Mouse (Mus musculus) cortical plate, adult 2 months (tissue): Measurements from ENCODE around the gene Fam78a. TPM values are rescaled to one million over a fixed set of nuclear protein-coding genes. Genes with fewer than 3 reads are reported as not detected.
"Not testable (repeated sequence)": the region's sequence is repeated elsewhere in the genome, so short reads cannot be mapped to it uniquely, and the experiment has no call there.

Experiments
- H3K27ac ChIP-seq: fragments of 200-500 bp; 2 replicates; pipeline ENCODE4 v1.5.1; 2012; ENCODE audit warnings: low read length, control low read depth, inconsistent platforms; ENCODE audit not compliant: insufficient read depth
- H3K4me1 ChIP-seq: fragments of 200-500 bp; 2 replicates; pipeline ENCODE4 v1.6.1; 2011; ENCODE audit warnings: low read length; ENCODE audit not compliant: control insufficient read depth, insufficient read depth
- H3K4me3 ChIP-seq: fragments of 200-500 bp; 2 replicates; pipeline ENCODE4 v1.5.1; 2011; ENCODE audit warnings: mild to moderate bottlenecking, low read length, control low read depth; ENCODE audit not compliant: insufficient read depth
- CTCF ChIP-seq: fragments of 200-500 bp; IDR thresholded peaks from 2 replicates; pipeline ENCODE4 v1.5.1; 2011; ENCODE audit warnings: mild to moderate bottlenecking, control low read depth, low read length; ENCODE audit not compliant: insufficient read depth; ENCODE audit errors: extremely low read depth
- POLR2A ChIP-seq: fragments of 200-500 bp; IDR thresholded peaks from 2 replicates; pipeline ENCODE4 v1.6.1; 2011; ENCODE audit warnings: mild to moderate bottlenecking, low read length, control low read depth; ENCODE audit not compliant: insufficient read depth; ENCODE audit errors: extremely low read depth
- polyA plus RNA-seq: library from polyadenylated mRNA; depleted of rRNA; stranded (reverse); fragments of >200 nt; gene quantifications from 2 replicates; pipeline ENCODE4 v1.2.3, GENCODE M21; 2012

Gene Fam78a
- polyA plus RNA-seq, 1 experiment = 3.2 TPM

DNA sequence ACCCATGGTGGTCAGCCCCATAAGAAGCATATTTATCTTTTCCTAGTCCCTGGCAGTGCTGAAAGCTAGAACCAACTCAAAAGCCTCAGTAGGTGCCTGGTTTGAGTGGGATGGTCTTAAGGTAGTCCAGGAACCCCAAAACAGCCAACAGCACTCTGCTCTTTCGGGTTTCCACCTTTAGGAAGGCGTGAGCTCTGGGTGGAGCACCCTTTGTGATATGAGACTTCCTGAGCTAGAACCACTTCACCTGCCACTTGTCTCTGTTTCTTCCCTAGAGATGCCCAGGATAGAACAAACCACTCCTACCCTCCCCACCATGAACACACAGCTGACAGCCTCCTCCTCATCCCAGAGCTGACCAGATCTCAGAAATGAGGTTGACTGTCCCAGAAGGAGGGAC, 27.3 kb downstream of the Fam78a start:
- H3K27ac ChIP-seq = no peak overlapping the region
- H3K4me3 ChIP-seq = no peak overlapping the region
- TF ChIP-seq CTCF (no peak), POLR2A (no peak)
- no peaks in the 10 kb centered on the region for H3K4me1 ChIP-seq

DNA sequence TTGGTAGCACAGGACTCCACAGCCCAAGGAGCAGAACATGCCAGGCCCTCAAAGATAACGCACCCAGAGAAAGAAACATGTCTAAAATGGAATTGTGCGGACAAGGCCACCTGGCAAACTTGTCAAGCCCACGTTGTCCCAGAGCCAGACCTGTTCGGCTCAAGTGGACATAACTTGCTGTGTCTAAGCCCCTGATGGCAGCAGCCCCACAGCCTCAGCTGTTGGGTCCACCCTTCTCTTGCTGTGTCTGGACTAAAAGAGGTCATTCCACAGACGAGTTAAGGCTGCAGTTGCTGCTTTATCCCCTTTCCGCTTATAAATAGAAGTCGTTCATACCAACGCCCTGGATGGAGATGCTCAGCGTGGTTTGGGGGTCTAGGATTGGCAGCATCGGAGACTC, 28.1 kb downstream of the Fam78a start:
- H3K27ac ChIP-seq = no peak overlapping the region
- no peak overlapping the region for H3K4me3 ChIP-seq
- H3K4me1 ChIP-seq = no peaks in the 10 kb centered on the region
- TF ChIP-seq CTCF (no peak), POLR2A (no peak)

DNA sequence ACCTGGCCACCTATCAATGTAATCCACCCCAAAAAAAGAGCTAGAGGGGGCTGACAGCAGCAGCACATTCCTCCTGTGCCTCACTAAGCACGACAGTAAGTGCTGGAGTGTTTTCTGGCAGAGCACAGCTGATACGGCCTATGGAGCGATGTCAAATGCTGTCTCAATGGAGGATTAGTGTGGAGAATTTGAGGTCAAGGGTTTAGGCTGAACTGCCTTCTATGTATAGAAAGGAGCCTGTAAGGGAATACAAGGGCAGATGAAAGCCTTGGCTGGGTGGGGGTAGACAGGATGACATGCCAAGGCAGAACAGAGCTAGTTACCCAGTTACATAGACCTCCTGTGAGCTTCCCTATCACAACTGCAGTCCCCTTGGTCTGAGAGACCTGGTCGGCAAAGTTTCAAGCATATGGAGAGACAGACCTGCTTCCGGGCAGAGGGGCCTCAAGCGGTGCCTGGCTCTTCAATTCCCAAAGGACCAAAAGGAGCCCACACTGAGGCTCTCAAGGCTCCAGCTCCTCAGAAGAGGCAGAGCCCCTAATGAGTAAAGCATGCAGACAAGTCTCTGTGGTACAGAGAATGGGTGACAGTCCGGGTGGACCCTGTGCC, 29.2 kb downstream of the Fam78a start:
- Histone ChIP-seq H3K27ac (no peak overlapping the region), H3K4me3 (no peak overlapping the region), H3K4me1 (no peaks in the 10 kb centered on the region)
- TF ChIP-seq CTCF (no peak), POLR2A (no peak)

DNA sequence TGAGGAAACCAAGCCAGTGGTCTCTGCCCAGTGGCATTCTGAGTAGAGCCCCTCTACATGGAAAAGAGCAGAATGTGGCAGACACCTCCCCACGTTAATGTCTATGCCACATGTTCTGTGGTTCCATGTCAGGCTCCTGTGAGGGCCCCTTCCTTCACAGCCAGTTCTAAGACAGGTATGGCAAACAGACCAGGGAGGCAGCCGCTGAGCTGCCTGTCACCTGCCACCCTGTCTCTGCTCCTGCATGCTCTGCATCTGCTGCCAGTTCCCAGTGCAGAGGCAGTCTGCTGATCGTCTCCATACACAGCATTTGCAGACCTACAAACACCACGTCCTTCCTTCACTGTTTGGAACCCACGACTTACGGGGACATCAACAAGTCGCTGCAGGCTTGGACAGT, 32.2 kb downstream of the Fam78a start:
- H3K27ac ChIP-seq = no peak overlapping the region
- H3K4me1 ChIP-seq = no peaks in the 10 kb centered on the region
- H3K4me3 ChIP-seq = no peak overlapping the region
- TF ChIP-seq POLR2A = no peak
- TF ChIP-seq CTCF = no peak

DNA sequence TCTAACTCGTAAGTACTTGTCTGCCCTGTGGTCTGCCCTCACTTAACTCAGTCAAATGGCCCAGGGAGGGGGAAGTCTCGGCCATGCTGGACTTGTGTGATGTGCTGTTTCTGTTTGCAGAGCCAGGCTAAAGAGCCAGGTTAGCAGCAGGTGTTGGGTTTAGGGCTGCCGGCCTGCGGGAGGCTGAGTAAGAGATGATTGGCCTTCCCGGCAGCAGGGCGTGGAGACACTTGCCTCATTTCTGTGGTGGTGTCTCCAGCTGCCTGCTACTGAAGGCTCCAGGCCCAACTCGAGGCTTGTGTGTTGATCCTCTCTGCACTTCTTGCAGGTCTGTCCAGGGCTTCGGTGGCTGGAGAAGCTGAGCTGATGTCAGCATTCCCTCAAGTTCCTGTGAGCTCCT, 32.9 kb downstream of the Fam78a start:
- H3K4me1 ChIP-seq = no peaks in the 10 kb centered on the region
- H3K4me3 ChIP-seq = no peak overlapping the region
- no peak overlapping the region for H3K27ac ChIP-seq
- no peak for TF ChIP-seq CTCF
- no peak for TF ChIP-seq POLR2A

- Histone ChIP-seq H3K27ac (no peak overlapping the region), H3K4me3 (no peak overlapping the region), H3K4me1 (no peaks in the 10 kb centered on the region)
- TF ChIP-seq POLR2A (no peak), CTCF (no peak)
Measured at GRCm38 (mm10) chr2:32047323-32047722, 37.3 kb downstream of the Fam78a start.

DNA sequence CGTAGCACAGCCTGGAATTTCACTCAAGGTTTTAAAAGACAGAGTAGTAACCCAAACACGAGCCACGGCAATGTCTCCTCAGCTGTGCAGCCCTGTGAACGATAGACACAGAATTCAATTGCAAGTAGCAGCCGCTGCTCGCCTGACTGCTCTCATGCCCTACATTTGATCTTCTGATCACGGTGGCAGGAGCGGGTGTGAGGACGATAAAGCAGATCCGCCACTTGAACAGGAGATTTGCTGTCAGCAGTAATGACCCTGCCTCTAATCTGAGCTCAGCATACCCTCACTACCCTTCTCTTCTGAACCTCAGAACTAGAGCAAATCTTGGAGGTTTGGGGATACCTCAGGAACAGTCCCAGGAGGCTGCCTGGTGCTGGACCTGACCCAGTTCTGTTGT, 38.6 kb downstream of the Fam78a start:
- Histone ChIP-seq H3K27ac (no peak overlapping the region), H3K4me3 (no peak overlapping the region), H3K4me1 (no peaks in the 10 kb centered on the region)
- no peak for TF ChIP-seq CTCF
- no peak for TF ChIP-seq POLR2A

- H3K4me3 ChIP-seq = no peak overlapping the region
- TF ChIP-seq CTCF = no peak
- TF ChIP-seq POLR2A = no peak
- H3K4me1 ChIP-seq = no peaks in the 10 kb centered on the region
- no peak overlapping the region for H3K27ac ChIP-seq
Measured at GRCm38 (mm10) chr2:32045375-32045774, 39.3 kb downstream of the Fam78a start.

- Histone ChIP-seq H3K27ac (no peak overlapping the region), H3K4me1 (peaks cover under 1% of the 10 kb centered on the region; the same call in 1 of the 2 replicates), H3K4me3 (no peak overlapping the region)
- no peak for TF ChIP-seq CTCF
- no peak for TF ChIP-seq POLR2A
Measured at GRCm38 (mm10) chr2:32043836-32044235, 40.8 kb downstream of the Fam78a start.

DNA sequence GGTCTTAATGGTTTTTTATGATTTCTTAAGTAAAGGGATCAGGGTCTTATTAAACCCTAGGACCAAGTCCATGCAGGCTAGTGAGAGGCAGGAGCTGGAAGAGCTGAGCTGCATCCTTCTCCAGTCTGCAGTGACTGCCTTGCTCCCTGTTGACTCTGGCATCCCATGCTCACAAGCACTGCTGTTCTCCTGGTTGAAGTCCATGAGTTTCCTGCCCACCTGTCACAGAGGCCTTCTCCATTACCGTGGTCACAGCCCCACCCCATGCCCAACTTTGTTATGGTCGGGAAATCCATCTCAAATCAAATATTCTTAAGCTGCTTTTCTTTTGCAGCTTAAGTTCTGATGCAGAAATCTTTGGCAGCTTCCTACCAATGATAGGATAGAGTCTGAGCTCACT, 43.6 kb downstream of the Fam78a start:
- Histone ChIP-seq H3K4me3 (no peak overlapping the region), H3K4me1 (peaks cover 5% of the 10 kb centered on the region; the same call in 1 of the 2 replicates), H3K27ac (no peak overlapping the region)
- TF ChIP-seq CTCF (no peak), POLR2A (no peak)

DNA sequence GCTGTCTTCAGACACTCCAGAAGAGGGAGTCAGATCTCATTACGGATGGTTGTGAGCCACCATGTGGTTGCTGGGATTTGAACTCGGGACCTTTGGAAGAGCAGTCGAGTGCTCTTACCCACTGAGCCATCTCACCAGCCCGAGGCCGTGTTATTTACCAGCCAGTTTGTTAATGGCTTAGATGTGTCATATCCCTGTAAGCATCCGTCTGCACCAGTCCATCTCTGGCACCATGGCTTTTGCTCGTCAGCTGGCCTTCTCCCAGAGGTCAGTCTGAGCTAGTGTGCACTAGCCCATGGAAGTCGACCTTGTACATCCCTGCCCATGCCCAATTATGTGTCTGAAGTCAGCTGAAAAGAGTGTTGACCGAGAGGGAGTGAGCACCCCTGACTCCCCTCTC, 44.0 kb downstream of the Fam78a start:
- not testable (repeated sequence) for H3K27ac ChIP-seq, H3K4me3 ChIP-seq, H3K4me1 ChIP-seq
